Mouse (Mus musculus): ENCODE results near the gene Gpr68. TPM values are rescaled to one million over a fixed set of nuclear protein-coding genes. Genes with fewer than 3 reads are reported as not detected.

Gene Gpr68
- total and polyA plus RNA-seq, 3 experiments, result 0.04 TPM; not detected in 2

GRCm38 (mm10) chr12:100871841-100872240, 36.2 kb downstream of the Gpr68 start:
- H3K27me3 ChIP-seq (ENCODE audit: control insufficient read depth in 1 of 2, insufficient read depth in 2 of 2, low read length in 2 of 2), result peaks cover 0 to 10% of the 10 kb centered on the region in 2 experiments; a peak in 3 of 4 replicates
- H3K27ac ChIP-seq (ENCODE audit: control insufficient read depth, low read depth, low read length), result no peak overlapping the region
- no peak overlapping the region for H3K9ac ChIP-seq (ENCODE audit: control insufficient read depth, low read depth, low read length, poor library complexity, severe bottlenecking)
- no peaks in the 10 kb centered on the region for H3K9me3 ChIP-seq (replicated peaks; ENCODE audit: insufficient read depth, low read length)
- DNase-seq (ENCODE audit: low read depth, low spot score), result no peak
- no peaks in the 10 kb centered on the region for H3K4me1 ChIP-seq (ENCODE audit: control insufficient read depth in 1 of 2, insufficient read depth in 2 of 2, low read length in 2 of 2)
- TF ChIP-seq HCFC1 (IDR thresholded peaks at IDR 0.05; ENCODE audit: low read depth, low read length) (no peak), CHD1 (IDR thresholded peaks at IDR 0.05; ENCODE audit: low read depth, low read length) (no peak), SMC3 (IDR thresholded peaks at IDR 0.05; ENCODE audit: low read depth, low read length) (no peak), POLR2A (IDR thresholded peaks at IDR 0.05; ENCODE audit: control insufficient read depth in 1 of 2, insufficient read depth in 1 of 2, low read depth in 1 of 2, low read length in 2 of 2, poor library complexity in 1 of 2) (no peak), E2F4 (IDR thresholded peaks at IDR 0.05; ENCODE audit: borderline replicate concordance, low read depth, low read length) (no peak), TCF12 (IDR thresholded peaks at IDR 0.05; ENCODE audit: low read depth, low read length) (no peak), RCOR1 (IDR thresholded peaks at IDR 0.05; ENCODE audit: low read depth, low read length) (no peak), USF2 (IDR thresholded peaks at IDR 0.05; ENCODE audit: borderline replicate concordance in 1 of 2, insufficient read depth in 1 of 2, low read depth in 1 of 2, low read length in 2 of 2) (no peak)
- no peak overlapping the region for H3K4me3 ChIP-seq (ENCODE audit: control insufficient read depth in 1 of 2, insufficient read depth in 1 of 2, low read depth in 2 of 2, low read length in 2 of 2)
- H3K36me3 ChIP-seq (ENCODE audit: control insufficient read depth in 1 of 2, insufficient read depth in 2 of 2, low read length in 2 of 2), result no peaks in the 10 kb centered on the region
- H3K79me2 ChIP-seq (ENCODE audit: control insufficient read depth, insufficient read depth, low read length, poor library complexity), result no peaks in the 10 kb centered on the region

GRCm38 (mm10) chr12:100871234-100871633, 36.8 kb downstream of the Gpr68 start:
- Histone ChIP-seq H3K9me3 (replicated peaks; ENCODE audit: insufficient read depth, low read length) (no peaks in the 10 kb centered on the region), H3K4me1 (ENCODE audit: control insufficient read depth in 1 of 2, insufficient read depth in 2 of 2, low read length in 2 of 2) (no peaks in the 10 kb centered on the region), H3K36me3 (ENCODE audit: control insufficient read depth in 1 of 2, insufficient read depth in 2 of 2, low read length in 2 of 2) (no peaks in the 10 kb centered on the region), H3K4me3 (ENCODE audit: control insufficient read depth in 1 of 2, insufficient read depth in 1 of 2, low read depth in 2 of 2, low read length in 2 of 2) (no peak overlapping the region), H3K79me2 (ENCODE audit: control insufficient read depth, insufficient read depth, low read length, poor library complexity) (no peaks in the 10 kb centered on the region), H3K9ac (ENCODE audit: control insufficient read depth, low read depth, low read length, poor library complexity, severe bottlenecking) (no peak overlapping the region), H3K27me3 (ENCODE audit: control insufficient read depth in 1 of 2, insufficient read depth in 2 of 2, low read length in 2 of 2) (peaks cover 0 to 10% of the 10 kb centered on the region in 2 experiments; a peak in 3 of 4 replicates), H3K27ac (ENCODE audit: control insufficient read depth, low read depth, low read length) (no peak overlapping the region)
- no peak for TF ChIP-seq ZNF384 (IDR thresholded peaks at IDR 0.05; ENCODE audit: low read depth, low read length)
- TF ChIP-seq GATA1 (IDR thresholded peaks at IDR 0.05; ENCODE audit: low read depth, low read length), result no peak
- no peak for TF ChIP-seq MYB (IDR thresholded peaks at IDR 0.05; ENCODE audit: low read depth, low read length)
- no peak for TF ChIP-seq TCF12 (IDR thresholded peaks at IDR 0.05; ENCODE audit: low read depth, low read length)
- no peak for TF ChIP-seq MEF2A (IDR thresholded peaks at IDR 0.05; ENCODE audit: extremely low read depth, insufficient replicate concordance, low read depth, low read length, poor library complexity, severe bottlenecking)
- no peak for TF ChIP-seq ZC3H11A (IDR thresholded peaks at IDR 0.05; ENCODE audit: low read depth, low read length)
- no peak for TF ChIP-seq RAD21 (IDR thresholded peaks at IDR 0.05; ENCODE audit: low read depth, low read length)
- TF ChIP-seq POLR2AphosphoS2 (IDR thresholded peaks at IDR 0.05; ENCODE audit: low read length), result no peak
- TF ChIP-seq KAT2A (conservative IDR thresholded peaks at IDR 0.05; ENCODE audit: low read depth, low read length), result no peak
- no peak for TF ChIP-seq EP300 (IDR thresholded peaks at IDR 0.05; ENCODE audit: low read depth in 1 of 2, low read length in 2 of 2)
- no peak for TF ChIP-seq ZKSCAN1 (IDR thresholded peaks at IDR 0.05; ENCODE audit: low read depth, low read length)
- TF ChIP-seq USF1 (IDR thresholded peaks at IDR 0.05; ENCODE audit: low read depth, low read length), result no peak
- no peak for TF ChIP-seq GABPA (IDR thresholded peaks at IDR 0.05; ENCODE audit: low read depth, low read length)
- TF ChIP-seq BHLHE40 (IDR thresholded peaks at IDR 0.05; ENCODE audit: borderline replicate concordance, low read depth, low read length), result no peak
- TF ChIP-seq CTCF (IDR thresholded peaks at IDR 0.05 in 2 of 3, conservative IDR thresholded peaks at IDR 0.05 in 1 of 3; ENCODE audit: control insufficient read depth in 1 of 3, insufficient read depth in 1 of 3, low read depth in 2 of 3, low read length in 3 of 3, poor library complexity in 1 of 3, severe bottlenecking in 1 of 3), result no peak
- no peak for DNase-seq (ENCODE audit: low read depth, low spot score)

Measured in MEL (cell line).